In the genomic region with DNA sequence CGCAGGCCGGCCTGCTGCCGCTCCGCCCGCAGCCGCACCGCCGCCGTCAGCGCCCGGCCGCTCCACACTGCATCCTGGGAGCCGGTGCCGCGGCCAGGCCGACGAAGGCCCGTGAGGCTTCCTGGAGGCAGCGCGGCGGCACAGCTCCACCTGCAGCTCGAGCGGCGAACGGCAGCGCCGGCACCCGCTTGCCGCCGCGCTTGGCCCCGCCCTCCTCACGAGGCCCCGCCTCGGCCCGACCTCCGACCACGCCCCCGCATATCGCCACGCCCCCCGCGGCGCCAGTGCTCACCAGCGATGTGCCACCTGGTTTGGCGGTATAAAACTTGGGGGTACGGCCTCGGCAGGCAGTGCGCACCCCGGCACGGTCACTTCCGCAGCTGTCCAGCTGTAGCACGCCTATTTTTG, we compare ENCODE assay signal across 8 mouse cellular contexts. TPM values are rescaled to one million over a fixed set of nuclear protein-coding genes. Genes with fewer than 3 reads are reported as not detected.
DNase-seq lines count a peak whose midpoint lies in the region; ATAC-seq lines count a peak whose summit lies in the region.

A gene (minus strand): TSS at position 123 of the 408 bp plus-strand sequence.

- peak; percentile 86 for ATAC-seq in inflammation-experienced regulatory T-cells, adult 6 months
- peak; percentile 79 for ATAC-seq in megakaryocyte-erythroid progenitor cell, adult 5-6 weeks (replicated peaks; ENCODE audit: low FRiP score, low TSS enrichment, poor library complexity, severe bottlenecking)

- intact Hi-C loops in gastrocnemius, postnatal 14 days (cut with DNase I; ENCODE audit: low total_unique reads) = no loop called here
- intact Hi-C loops in left cerebral cortex, postnatal 10 days (cut with DNase I) = no loop called here

- peak; percentile 88 for DNase-seq in adipocyte (ENCODE audit: low spot score)
- DNase-seq in embryo, embryonic 10 days (ENCODE audit: low spot score) = peak; percentile 95
- peak; percentile 93 for DNase-seq in gastrocnemius, postnatal 14 days
- DNase-seq in left cerebral cortex, postnatal 10 days (ENCODE audit: extremely low spot score in 1 of 2, low spot score in 2 of 2) = peak; percentile 85 to 93
- DNase-seq in right cerebral cortex, postnatal 25 days = peak; percentile 95
- peak; percentile 87 to 90 for DNase-seq in urinary bladder, postnatal 4 days (ENCODE audit: low spot score in 2 of 2)

RNA-seq across cellular contexts. Expression of the gene that starts here (rescaled TPM):
- 10 to 100 TPM; 10.3 to 10.6 TPM for total RNA-seq in gastrocnemius, postnatal 14 days (2021)
- 10 to 100 TPM in 1 of 3 experiments, 1 to 10 TPM in 2; 6.9 to 10.9 (median 7.4) TPM for polyA plus RNA-seq in inflammation-experienced regulatory T-cells, adult 6 months (2017; shearing (Covaris generic))
- 10 to 100 TPM; 28.7 to 29.6 TPM for total RNA-seq in left cerebral cortex, postnatal 10 days (2021)
- 22.7 and 33.6 TPM in 2 replicates for total RNA-seq in megakaryocyte-erythroid progenitor cell, adult 5-6 weeks (2014; fragmentation: Nextera tagmentation)
- 15.1 and 18.9 TPM in 2 replicates for total RNA-seq in megakaryocyte-erythroid progenitor cell, adult 5-6 weeks (2017)

Comparison
In these comparisons a context has a peak if more than half of its experiments do, and no peak if none do; other contexts are left out.
1. Peak in every context shown above with its lines: DNase-seq and ATAC-seq.